Mouse (Mus musculus) heart, embryonic 12.5 days (tissue): ENCODE results near the gene St3gal3. TPM values are rescaled to one million over a fixed set of nuclear protein-coding genes. Genes with fewer than 3 reads are reported as not detected.

Experiments used
- ATAC-seq: fragments of 200-750 bp; cut with Nextera tagmentation; 2 replicates; pipeline ENCODE4 v1.8.0; 2017; ENCODE audit warnings: moderate TSS enrichment, moderate library complexity; ENCODE audit not compliant: insufficient number of reproducible peaks, low FRiP score
- H3K27ac ChIP-seq: fragments of 300-500 bp; sonication (generic); 2 replicates; pipeline ENCODE4 v1.5.1; 2016; ENCODE audit warnings: mild to moderate bottlenecking, moderate library complexity; ENCODE audit not compliant: poor library complexity, severe bottlenecking
- H3K27me3 ChIP-seq: fragments of 300-500 bp; sonication (generic); replicated peaks from 2 replicates; pipeline ENCODE4 v1.6.1; 2016; ENCODE audit warnings: mild to moderate bottlenecking, moderate library complexity
- H3K36me3 ChIP-seq: fragments of 300-500 bp; sonication (generic); 2 replicates; pipeline ENCODE4 v1.6.1; 2016; ENCODE audit warnings: mild to moderate bottlenecking, moderate library complexity
- H3K4me1 ChIP-seq: fragments of 300-500 bp; sonication (generic); replicated peaks from 2 replicates; pipeline ENCODE4 v1.6.1; 2016; ENCODE audit warnings: mild to moderate bottlenecking
- H3K4me2 ChIP-seq: fragments of 300-500 bp; sonication (generic); 2 replicates; pipeline ENCODE4 v1.6.1; 2016; ENCODE audit warnings: mild to moderate bottlenecking, moderate library complexity
- H3K4me3 ChIP-seq: fragments of 300-500 bp; sonication (generic); 2 replicates; pipeline ENCODE4 v1.5.1; 2016; ENCODE audit warnings: mild to moderate bottlenecking
- H3K9ac ChIP-seq: fragments of 300-500 bp; sonication (generic); 2 replicates; pipeline ENCODE4 v1.6.1; 2016; ENCODE audit warnings: mild to moderate bottlenecking, moderate library complexity
- H3K9me3 ChIP-seq: fragments of 300-500 bp; sonication (generic); replicated peaks from 2 replicates; pipeline ENCODE4 v1.6.1; 2016; ENCODE audit warnings: mild to moderate bottlenecking, moderate library complexity
- WGBS: fragments of 180-500 bp; shearing (Covaris S2); methylation state at CpG from one replicate; pipeline ENCODE4 v1.1.7; 2016; 5-methylcytosine and 5-hydroxymethylcytosine counted together
- polyA plus RNA-seq: library from polyadenylated mRNA; unstranded; fragments of >200 nt; fragmentation: Nextera tagmentation; extraction: Ambion mirVana; gene quantifications from 2 replicates; pipeline ENCODE4 v1.2.1, GENCODE M21; 2016

Gene St3gal3
- polyA plus RNA-seq, 1 experiment from 2014 or later = 7.4 TPM

- Histone ChIP-seq H3K4me2 (no peak overlapping the region), H3K4me3 (no peak overlapping the region), H3K9ac (no peak overlapping the region), H3K36me3 (peaks cover 7% of the 10 kb centered on the region; the same call in 1 of the 2 replicates), H3K27me3 (no peaks in the 10 kb centered on the region), H3K27ac (no peak overlapping the region), H3K9me3 (0 out of 2 replicates have a peak, but pooled peaks cover 3% of the 10 kb centered on the region), H3K4me1 (peaks cover 4% of the 10 kb centered on the region)
- WGBS = 44% methylated on average over 9 of the region's 9 CpGs
- no peak for ATAC-seq
Observed at GRCm38 (mm10) chr4:118089939-118090338, 44.8 kb downstream of the St3gal3 start.

DNA sequence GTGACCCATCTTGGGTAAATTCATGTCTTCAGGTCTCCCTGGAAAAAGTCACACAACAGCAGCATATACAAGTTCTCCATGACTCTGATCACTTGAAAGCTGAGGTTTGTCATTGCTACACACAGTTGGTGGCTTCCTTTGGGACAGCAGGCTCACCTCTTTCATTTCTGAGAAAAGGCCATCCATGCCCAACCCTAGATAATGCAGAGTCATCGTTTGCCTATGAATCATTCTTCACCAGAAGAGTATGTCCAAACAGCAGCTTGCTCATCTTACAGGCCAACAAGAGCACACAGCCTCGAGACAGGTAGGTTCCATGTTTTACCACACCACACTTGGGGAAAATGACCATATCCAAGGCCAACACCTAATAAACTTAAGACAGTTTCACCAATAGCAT is 45.9 kb downstream of the St3gal3 start:
- no peaks in the 10 kb centered on the region for H3K27me3 ChIP-seq
- H3K4me2 ChIP-seq = no peak overlapping the region
- no peak for ATAC-seq
- no peak overlapping the region for H3K27ac ChIP-seq
- H3K4me3 ChIP-seq = no peak overlapping the region
- H3K4me1 ChIP-seq = peaks cover 12% of the 10 kb centered on the region
- no peaks in the 10 kb centered on the region for H3K9me3 ChIP-seq
- H3K9ac ChIP-seq = no peak overlapping the region
- H3K36me3 ChIP-seq = no peaks in the 10 kb centered on the region
- 75% methylated on average over 2 of the region's 2 CpGs for WGBS

DNA sequence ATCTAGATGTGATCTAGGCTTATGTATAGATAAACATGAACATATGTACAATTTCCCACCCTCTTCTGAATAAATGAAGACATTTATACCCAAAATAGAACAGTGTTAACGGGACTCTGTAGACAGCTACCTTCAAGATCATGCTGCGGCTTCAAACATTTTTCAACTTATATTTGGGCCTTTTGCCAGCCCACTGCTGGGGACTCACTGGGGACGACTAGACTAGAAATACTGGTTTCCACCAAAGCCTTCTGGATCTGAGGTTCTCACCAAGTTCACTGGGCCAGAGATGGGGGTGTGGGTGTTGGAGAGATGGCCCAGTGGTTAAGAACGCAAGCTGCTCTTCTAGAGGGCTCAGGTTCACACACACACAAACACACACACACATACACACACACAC is 49.7 kb downstream of the St3gal3 start:
- Histone ChIP-seq H3K27me3 (no peaks in the 10 kb centered on the region), H3K36me3 (no peaks in the 10 kb centered on the region), H3K4me3 (no peak overlapping the region), H3K9me3 (no peaks in the 10 kb centered on the region), H3K4me2 (no peak overlapping the region), H3K27ac (no peak overlapping the region), H3K9ac (no peak overlapping the region), H3K4me1 (peaks cover 34% of the 10 kb centered on the region)
- WGBS = 62% methylated on average over 4 of the region's 4 CpGs
- ATAC-seq = no peak

DNA sequence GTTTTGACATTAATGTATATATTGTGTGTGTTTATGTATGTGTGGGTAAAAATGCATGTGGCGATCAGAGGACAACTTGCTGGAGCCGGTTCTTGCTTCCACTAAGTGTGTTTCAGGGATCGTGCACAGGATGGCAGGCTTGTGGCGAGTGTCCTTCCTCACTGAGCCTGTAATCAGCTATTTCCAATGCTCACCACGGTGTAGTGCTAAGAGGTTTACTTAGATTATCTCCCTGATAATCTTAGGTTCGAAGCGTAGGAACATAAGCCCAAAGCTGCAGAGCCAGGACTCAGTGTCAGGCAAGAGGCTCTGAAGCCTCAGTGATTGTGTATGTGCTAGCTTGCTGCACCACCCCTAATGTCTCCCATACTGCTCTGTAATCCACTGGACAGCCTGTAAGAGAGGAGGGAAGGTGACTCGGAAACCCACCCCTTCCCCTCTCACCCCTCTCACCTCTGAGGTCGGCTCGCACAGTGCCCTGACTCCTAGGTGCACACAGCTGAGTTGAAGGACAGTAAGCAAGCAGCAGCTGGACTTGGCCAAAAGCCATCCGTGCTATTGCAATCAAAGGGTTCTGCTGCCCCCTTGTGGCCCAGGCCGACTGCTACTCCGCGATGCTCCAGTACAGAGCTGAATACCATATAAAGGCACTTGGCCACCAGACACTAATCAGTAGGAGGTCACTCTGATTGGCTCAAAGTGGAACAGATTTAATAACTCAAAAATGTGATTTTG is 51.3 kb downstream of the St3gal3 start:
- ATAC-seq = peak; percentile 82
- Histone ChIP-seq H3K9ac (no peak overlapping the region), H3K36me3 (no peaks in the 10 kb centered on the region), H3K9me3 (no peaks in the 10 kb centered on the region), H3K4me3 (no peak overlapping the region), H3K27me3 (no peaks in the 10 kb centered on the region), H3K27ac (no peak overlapping the region), H3K4me1 (peaks cover 44% of the 10 kb centered on the region), H3K4me2 (no peak overlapping the region)
- 28% methylated on average over 14 of the region's 14 CpGs for WGBS

DNA sequence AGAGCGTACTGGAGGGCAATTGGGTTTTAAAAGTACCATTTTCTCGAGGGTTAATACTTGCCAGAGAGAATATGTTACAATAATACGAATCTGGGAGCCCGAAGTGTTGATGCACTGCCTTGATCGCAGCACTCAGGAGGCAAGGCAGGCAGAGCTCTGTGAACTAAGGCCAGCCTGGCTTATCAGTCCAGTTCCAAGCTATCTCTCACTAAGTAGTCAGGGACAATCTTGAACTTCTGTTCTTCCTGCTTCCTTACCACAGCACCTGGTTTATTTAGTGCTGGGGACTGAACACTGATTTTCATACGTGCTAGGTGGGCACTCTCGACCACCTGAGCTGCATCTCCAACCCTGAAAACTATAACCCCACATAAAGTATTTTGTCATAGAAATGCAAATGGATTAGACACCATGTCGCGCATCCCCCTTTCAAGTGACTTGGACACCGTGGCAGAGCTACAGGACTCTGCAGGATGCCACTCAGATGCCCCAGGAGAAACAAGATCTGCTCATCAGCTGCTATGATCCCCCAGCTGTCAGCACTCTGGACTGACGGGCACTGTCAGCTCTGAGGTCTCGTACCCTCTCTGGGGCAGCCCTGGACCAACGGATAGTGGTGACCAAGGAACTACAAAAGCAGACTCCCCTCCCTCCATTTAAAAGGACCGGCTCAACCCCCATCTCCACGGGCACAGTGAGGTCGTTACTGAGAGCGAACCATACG is 52.9 kb downstream of the St3gal3 start:
- Histone ChIP-seq H3K27me3 (no peaks in the 10 kb centered on the region), H3K27ac (no peak overlapping the region), H3K36me3 (no peaks in the 10 kb centered on the region), H3K4me2 (no peak overlapping the region), H3K4me3 (no peak overlapping the region), H3K4me1 (peaks cover 44% of the 10 kb centered on the region), H3K9me3 (no peaks in the 10 kb centered on the region), H3K9ac (no peak overlapping the region)
- WGBS = 73% methylated on average over 18 of the region's 18 CpGs
- ATAC-seq = no peak

DNA sequence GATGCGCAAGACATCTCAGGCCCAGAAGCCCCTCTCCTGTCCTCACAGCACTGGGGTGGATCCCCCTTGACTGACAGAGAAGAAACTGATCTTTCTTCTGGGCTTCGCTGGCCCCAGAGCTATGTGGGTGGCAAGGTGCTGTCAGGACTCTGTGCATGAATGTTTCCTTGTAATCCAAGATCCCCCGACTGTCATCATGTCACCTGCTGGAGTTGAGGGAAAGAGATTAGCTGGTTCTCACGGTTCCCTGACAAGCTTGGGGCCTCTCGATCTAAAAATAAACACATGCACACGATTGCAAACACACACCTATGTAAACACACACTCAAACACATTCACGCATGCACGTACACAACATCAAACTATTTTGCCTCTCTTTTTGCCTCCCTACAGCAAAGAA is 54.2 kb downstream of the St3gal3 start:
- Histone ChIP-seq H3K27ac (no peak overlapping the region), H3K9ac (no peak overlapping the region), H3K9me3 (no peaks in the 10 kb centered on the region), H3K4me3 (no peak overlapping the region), H3K27me3 (no peaks in the 10 kb centered on the region), H3K4me1 (peaks cover 44% of the 10 kb centered on the region), H3K36me3 (no peaks in the 10 kb centered on the region), H3K4me2 (peak overlapping the region; percentile 9)
- ATAC-seq = no peak
- 33% methylated on average over 8 of the region's 8 CpGs for WGBS

GRCm38 (mm10) chr4:118079195-118079594 is 55.5 kb downstream of the St3gal3 start:
- H3K4me2 ChIP-seq = no peak overlapping the region
- peak overlapping the region; percentile 22; the same call in 1 of the 2 replicates for H3K27ac ChIP-seq
- 0 out of 2 replicates have a peak, but pooled peaks cover 2% of the 10 kb centered on the region for H3K36me3 ChIP-seq
- no peak overlapping the region for H3K9ac ChIP-seq
- ATAC-seq = peak; percentile 89
- WGBS = 66% methylated on average over 8 of the region's 8 CpGs
- peaks cover 2% of the 10 kb centered on the region; the same call in 1 of the 2 replicates for H3K9me3 ChIP-seq
- H3K4me1 ChIP-seq = peaks cover 34% of the 10 kb centered on the region
- H3K27me3 ChIP-seq = no peaks in the 10 kb centered on the region
- no peak overlapping the region for H3K4me3 ChIP-seq

- 0 out of 2 replicates have a peak overlapping the region, but pooled peaks have one; percentile 10 for H3K4me2 ChIP-seq
- 0 out of 2 replicates have a peak, but pooled peaks cover 7% of the 10 kb centered on the region for H3K36me3 ChIP-seq
- H3K9ac ChIP-seq = no peak overlapping the region
- H3K9me3 ChIP-seq = peaks cover 5% of the 10 kb centered on the region; the same call in 1 of the 2 replicates
- peak overlapping the region; percentile 18; the same call in 1 of the 2 replicates for H3K27ac ChIP-seq
- H3K4me3 ChIP-seq = no peak overlapping the region
- no peak for ATAC-seq
- H3K27me3 ChIP-seq = no peaks in the 10 kb centered on the region
- peaks cover 32% of the 10 kb centered on the region for H3K4me1 ChIP-seq
- 86% methylated on average over 9 of the region's 9 CpGs for WGBS
Observed at GRCm38 (mm10) chr4:118078576-118078975, 56.1 kb downstream of the St3gal3 start.

DNA sequence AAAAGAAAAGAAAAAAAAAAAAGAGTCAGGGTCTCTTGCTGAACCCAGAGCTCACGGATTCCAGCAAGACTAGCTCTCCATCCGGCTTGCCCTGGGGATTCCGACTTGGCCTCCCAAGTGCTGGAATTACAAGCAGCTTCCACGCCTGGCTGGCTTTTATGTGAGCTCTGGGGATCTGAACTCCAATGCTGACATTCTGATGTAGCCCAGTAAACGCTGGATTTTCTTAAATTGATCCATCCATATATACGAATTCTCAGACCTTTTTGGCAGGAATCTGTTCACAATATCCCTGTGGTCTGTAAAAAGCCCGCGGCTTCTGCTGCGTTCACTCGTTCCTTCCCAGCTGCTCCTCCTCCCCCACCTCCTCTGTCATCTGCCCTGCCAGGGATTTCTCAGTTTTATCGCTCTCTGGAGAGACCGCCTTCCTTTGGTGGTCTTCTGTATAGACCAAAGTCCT is 57.4 kb downstream of the St3gal3 start:
- H3K36me3 ChIP-seq = 0 out of 2 replicates have a peak, but pooled peaks cover 7% of the 10 kb centered on the region
- no peak for ATAC-seq
- H3K9ac ChIP-seq = no peak overlapping the region
- H3K9me3 ChIP-seq = peaks cover 5% of the 10 kb centered on the region; the same call in 1 of the 2 replicates
- peaks cover 32% of the 10 kb centered on the region for H3K4me1 ChIP-seq
- no peak overlapping the region for H3K27ac ChIP-seq
- no peaks in the 10 kb centered on the region for H3K27me3 ChIP-seq
- no peak overlapping the region for H3K4me3 ChIP-seq
- no peak overlapping the region for H3K4me2 ChIP-seq
- WGBS = 56% methylated on average over 12 of the region's 12 CpGs

DNA sequence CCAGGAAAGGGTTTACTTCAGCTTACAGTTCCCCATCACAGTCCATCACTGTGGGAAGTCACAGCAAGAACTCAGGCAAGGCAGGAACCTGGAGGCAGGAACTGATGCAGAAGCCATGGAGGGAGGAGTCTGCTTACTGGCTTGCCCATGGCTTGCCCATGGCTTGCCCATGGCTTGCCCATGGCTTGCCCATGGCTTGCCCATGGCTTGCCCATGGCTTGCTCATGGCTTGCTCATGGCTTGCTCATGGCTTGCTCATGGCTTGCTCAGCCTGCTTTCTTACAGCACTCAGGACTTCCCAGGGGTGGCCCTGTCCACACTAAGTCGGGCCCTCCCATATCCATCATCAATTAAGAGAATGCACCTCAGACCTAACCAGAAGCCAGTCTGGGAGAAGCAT is 58.1 kb downstream of the St3gal3 start:
- Histone ChIP-seq H3K9ac (no peak overlapping the region), H3K27me3 (no peaks in the 10 kb centered on the region), H3K36me3 (0 out of 2 replicates have a peak, but pooled peaks cover 7% of the 10 kb centered on the region), H3K4me3 (no peak overlapping the region), H3K4me1 (peaks cover 34% of the 10 kb centered on the region), H3K27ac (no peak overlapping the region), H3K4me2 (no peak overlapping the region), H3K9me3 (peaks cover 5% of the 10 kb centered on the region; the same call in 1 of the 2 replicates)
- ATAC-seq = no peak
- 80% methylated on average over 1 of the region's 1 CpGs for WGBS

DNA sequence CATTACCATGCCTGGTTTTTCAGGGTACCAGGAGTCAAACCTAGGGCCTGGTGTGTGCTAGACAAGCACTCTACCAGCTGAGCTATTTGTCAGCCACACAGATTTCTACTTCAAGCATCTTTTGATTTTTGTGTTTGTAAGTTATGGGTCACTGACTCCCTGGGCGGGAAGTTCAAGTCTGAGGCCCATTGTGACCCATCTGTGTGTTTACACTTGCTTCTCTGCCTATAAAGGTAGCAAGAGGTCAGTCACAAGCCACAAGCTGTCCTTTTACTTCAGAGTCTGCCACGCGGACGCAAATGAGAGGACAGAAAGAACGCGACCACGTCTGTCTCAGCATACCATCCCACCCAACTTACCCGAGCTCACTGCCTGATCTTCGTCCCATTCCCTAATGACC is 59.4 kb downstream of the St3gal3 start:
- no peak for ATAC-seq
- no peaks in the 10 kb centered on the region for H3K27me3 ChIP-seq
- WGBS = 90% methylated on average over 9 of the region's 9 CpGs

More for the DNA sequence above, 59.4 kb downstream of the St3gal3 start:
- Histone ChIP-seq H3K9me3 (peaks cover 5% of the 10 kb centered on the region; the same call in 1 of the 2 replicates), H3K4me1 (peaks cover 25% of the 10 kb centered on the region), H3K4me2 (no peak overlapping the region), H3K36me3 (0 out of 2 replicates have a peak, but pooled peaks cover 7% of the 10 kb centered on the region), H3K9ac (no peak overlapping the region), H3K27ac (no peak overlapping the region), H3K4me3 (no peak overlapping the region)
